Mouse (Mus musculus) urinary bladder, postnatal 4 days (tissue): ENCODE results near the gene Nnat.
"Not testable (repeated sequence)": the region's sequence is repeated elsewhere in the genome, so short reads cannot be mapped to it uniquely, and the experiment has no call there.

Source experiments
- DNase-seq, 2 experiments: peaks; one replicate each; pipeline ENCODE4 v3.0.0; 2021 to 2022; ENCODE audit warnings: low spot score in 2 of 2

Gene Nnat

GRCm38 (mm10) chr2:157552158-157552886 lies 7.6 kb upstream of the Nnat start:
- DNase-seq: no peak

GRCm38 (mm10) chr2:157556074-157556698 lies 3.7 kb upstream of the Nnat start:
- no peak for DNase-seq

GRCm38 (mm10) chr2:157558051-157558450 lies 1.8 kb upstream of the Nnat start:
- no peak for DNase-seq

- no peak for DNase-seq
These were observed 1.4 kb upstream of the Nnat start for GRCm38 (mm10) chr2:157558520-157558919.

GRCm38 (mm10) chr2:157559440-157559839 lies 438 bp upstream of the Nnat start:
- DNase-seq: no peak

GRCm38 (mm10) chr2:157560302-157560701 lies 424 bp downstream of the Nnat start:
- no peak for DNase-seq

- peak; percentile 71 to 83 for DNase-seq
These were observed 1.4 kb downstream of the Nnat start for GRCm38 (mm10) chr2:157561165-157561836.

- DNase-seq: no peak
These were observed 3.2 kb downstream of the Nnat start for GRCm38 (mm10) chr2:157563031-157563430.

GRCm38 (mm10) chr2:157564723-157565122 lies 4.8 kb downstream of the Nnat start:
- DNase-seq: no peak

- no peak for DNase-seq
These were observed 5.6 kb downstream of the Nnat start for GRCm38 (mm10) chr2:157565446-157565845.

- no peak for DNase-seq
These were observed 6.0 kb downstream of the Nnat start for GRCm38 (mm10) chr2:157565898-157566259.

GRCm38 (mm10) chr2:157566260-157566952 lies 6.5 kb downstream of the Nnat start:
- DNase-seq: peak; percentile 75 to 79

- DNase-seq: no peak
These were observed 7.5 kb downstream of the Nnat start for GRCm38 (mm10) chr2:157567235-157567961.

- DNase-seq: no peak
These were observed 9.0 kb downstream of the Nnat start for GRCm38 (mm10) chr2:157568881-157569280.

GRCm38 (mm10) chr2:157569796-157570485 lies 10.1 kb downstream of the Nnat start:
- no peak for DNase-seq

GRCm38 (mm10) chr2:157571224-157571832 lies 11.4 kb downstream of the Nnat start, which contains the start of gene Blcap:
TSS of gene Blcap (minus strand) at chr2:157571274.
- no peak for DNase-seq

GRCm38 (mm10) chr2:157572786-157573185 lies 12.9 kb downstream of the Nnat start:
- no peak for DNase-seq

GRCm38 (mm10) chr2:157585351-157585750 lies 25.5 kb downstream of the Nnat start:
- not testable (repeated sequence) for DNase-seq

- DNase-seq: no peak
These were observed 37.1 kb downstream of the Nnat start for GRCm38 (mm10) chr2:157596876-157597566.

- DNase-seq: peak in 1 of 2 experiments; percentile 68
These were observed 41.6 kb downstream of the Nnat start for GRCm38 (mm10) chr2:157601435-157601839.
